Mouse (Mus musculus) adrenal gland, adult (tissue): ENCODE data around the gene Gm8773.

ENCODE experiments used
- DNase-seq, 2 experiments: peaks; one replicate each; pipeline ENCODE4 v3.0.0; 2022 to 2023; ENCODE audit warnings: low spot score in 1 of 2; ENCODE audit not compliant: inconsistent age in 2 of 2

The Gm8773 gene

DNA sequence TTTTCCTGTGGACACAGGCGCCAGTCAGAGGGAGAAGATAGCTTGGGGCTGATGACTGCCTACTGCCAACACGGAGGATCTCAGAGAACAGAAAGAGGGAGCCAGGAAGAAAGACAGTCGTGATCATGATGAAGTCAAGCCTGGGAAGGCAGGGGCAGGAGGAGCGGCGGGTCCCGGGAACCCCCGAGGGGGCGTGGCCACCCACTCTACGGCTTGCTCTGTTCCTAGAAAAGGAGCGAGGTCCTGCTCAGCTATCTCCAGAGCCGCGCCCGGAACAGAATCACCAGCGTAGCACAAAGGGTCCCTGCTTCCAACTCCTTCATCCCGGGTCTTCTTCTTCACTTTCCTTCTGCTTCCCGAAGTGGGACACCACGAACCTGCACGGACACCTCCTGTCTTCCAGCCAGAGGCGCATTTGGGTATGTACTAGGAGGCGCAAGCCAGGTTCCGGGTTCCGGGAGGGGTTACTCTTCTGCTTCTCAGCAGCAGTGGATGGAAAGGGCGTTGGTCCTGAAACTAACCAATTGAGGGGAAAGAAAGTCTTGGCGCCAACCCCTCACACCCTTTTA lies at the start of gene Gm8773:
Gene Gm8773 (plus strand): TSS at position 51 of the 569 bp plus-strand sequence.
- peak in 1 of 2 experiments; percentile 35 for DNase-seq

DNA sequence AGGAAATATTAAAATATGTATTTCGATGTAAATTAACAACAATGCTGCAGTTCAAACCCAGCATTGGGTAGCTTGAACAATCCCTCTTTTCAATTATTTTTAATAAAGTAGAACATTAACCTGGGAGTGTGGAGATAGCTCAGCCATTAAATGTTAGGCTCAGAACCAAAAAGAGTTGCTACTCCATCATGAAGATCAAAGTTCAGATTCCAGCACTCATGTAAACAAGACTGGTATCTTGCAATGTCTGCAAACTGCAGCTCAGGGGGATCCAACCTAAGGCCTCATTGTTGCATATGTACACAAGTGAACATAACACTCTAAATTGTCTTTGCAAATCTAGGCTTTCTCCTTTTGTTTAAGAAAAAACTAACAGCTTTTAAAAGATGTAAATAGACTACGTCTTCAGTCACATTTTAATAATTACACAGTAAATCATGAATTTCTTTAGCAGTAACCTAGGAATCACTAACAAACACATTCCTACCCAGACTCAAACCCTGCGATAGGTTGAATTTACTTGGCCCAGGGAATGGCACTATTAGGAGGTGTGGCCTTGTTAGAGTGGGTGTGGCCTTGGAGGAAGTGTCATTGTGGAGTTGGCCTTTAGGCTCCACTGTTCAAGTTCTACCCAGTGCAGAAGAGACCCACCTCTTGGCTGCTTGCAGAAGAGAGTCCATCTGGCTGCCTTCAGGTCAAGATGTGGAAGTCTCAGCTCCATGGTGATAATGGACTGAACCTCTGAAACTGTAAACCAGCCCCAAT lies 39.8 kb upstream of the Gm8773 start:
- no peak for DNase-seq

DNA sequence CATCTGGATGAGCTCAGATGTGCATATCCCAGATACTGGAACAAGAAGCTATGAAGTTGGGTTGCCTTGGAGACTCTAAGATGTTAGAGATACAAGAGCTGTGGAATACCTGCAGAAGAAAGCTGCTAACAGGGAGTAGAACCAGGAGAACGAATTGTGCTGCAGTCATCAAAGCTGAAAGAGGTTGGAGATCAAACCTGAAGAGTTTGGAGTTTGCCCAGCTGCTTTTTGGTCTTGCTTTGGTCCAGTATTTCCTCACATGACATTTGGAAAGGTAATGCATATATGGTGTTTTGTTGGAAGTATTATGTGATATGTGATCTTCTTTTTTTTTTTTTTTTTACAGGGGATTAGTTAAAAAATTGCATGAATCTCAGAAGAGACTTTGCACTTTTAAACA lies 37.5 kb upstream of the Gm8773 start:
- no peak for DNase-seq

DNA sequence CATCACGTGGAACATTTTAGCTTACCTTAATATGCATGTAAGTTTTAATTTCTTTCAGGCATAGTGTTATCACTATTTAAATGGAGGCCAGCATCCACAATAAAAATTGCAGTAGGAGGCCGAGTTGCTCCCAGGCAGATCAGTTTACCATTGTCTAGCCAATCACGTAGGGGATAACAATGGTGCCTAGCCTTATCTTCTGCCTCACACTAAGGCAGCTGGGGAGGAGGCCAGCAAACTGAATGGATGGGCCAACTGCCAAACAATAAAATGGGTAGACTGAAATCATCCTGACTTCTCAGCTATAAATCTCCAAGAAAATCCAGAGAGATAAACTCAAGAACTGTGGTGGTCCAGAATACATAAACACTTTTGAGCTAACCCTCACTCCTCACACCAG lies 33.8 kb upstream of the Gm8773 start:
- DNase-seq, result no peak

DNA sequence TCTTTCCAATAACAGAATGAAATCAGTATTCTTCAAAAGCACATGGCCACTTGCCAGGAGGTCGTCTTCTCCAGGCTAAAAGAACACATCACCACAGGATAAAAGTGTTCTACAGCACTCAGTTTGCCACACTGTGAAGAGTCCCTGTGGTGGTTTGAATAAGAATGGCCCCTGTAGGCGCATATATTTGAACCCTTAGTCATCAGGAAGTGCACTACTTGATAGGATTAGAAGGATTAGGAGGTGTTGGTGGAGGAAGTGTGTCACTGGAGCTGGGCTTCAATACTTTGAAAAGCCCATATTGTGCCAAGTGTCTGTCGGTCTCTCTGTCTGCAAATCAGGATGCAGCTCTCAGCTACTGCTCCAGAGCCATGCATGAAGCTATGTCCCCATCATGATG lies 33.2 kb upstream of the Gm8773 start:
- DNase-seq, result no peak

DNA sequence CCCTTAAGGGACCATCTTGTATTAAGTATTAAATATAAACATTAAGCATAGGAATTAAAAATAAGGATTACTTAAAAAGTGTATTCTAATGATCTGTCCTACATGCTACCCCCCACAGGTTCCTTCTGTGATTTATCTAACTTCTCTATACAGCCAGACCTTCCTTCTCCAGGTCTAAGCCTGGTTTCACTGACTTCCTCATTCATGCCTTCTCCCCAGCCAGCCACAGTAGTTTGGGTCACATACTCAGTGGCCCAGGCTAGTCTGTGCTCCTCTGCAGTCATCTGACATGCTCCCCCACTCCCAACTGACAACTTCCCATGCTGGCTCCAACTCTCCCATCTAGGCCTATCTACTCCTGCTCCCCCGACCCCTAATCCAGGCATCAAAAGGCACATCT lies 22.5 kb upstream of the Gm8773 start:
- no peak for DNase-seq

DNA sequence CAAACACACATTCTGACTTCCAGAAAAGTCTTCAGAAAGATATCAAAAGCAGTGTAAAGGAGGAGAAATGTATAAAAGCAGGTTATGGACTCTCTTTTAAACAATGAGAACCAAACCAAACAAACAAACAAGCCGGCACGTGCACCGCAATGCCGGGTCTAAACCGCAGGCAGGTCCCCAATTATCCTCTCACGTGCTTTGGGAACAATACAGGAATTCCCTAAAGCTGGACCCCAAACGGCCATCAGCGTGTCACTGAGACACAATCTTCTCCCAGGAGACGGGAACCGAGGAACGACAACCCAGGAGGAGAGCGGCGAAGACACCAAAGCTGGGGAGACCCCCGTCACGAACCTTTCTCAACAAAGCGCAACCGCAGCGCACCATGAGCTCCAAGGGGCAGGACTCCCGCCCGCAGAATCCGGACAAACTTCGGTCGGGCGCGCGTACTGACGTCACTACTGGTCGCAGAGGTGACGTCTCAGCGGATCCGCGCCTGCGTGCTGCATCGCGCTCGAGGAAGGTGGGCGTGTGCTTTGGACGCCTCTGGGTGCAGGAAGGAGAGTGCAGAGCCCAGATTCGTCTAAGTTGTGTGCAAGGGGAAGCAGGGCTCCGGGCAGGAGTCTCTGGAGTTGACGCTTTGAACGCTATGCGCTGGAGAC lies 14.4 kb upstream of the Gm8773 start, which contains the start of gene Gtpbp10:
Gene Gtpbp10 (minus strand): TSS at position 460 of the 662 bp plus-strand sequence.
- DNase-seq, result peak; percentile 93 to 98

DNA sequence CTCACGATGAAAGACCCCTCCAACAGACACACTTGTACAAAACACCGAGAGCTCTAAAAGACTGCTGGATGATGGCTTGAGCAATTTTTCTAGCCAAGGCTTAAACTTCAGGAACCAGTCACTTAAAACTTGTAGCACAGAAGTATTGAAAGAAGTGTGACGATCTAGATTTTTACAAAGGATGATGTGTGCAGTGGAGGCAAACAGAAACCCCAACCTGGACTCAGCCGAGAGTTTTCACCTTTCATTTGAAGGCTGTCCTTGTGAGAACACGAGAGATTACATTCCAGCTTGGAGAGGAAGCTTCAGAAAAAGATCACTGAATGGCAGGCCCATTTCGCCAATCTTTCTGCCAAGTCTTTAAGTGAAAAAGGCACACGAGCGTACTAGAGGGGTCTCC lies 13.8 kb upstream of the Gm8773 start:
- DNase-seq, result no peak

DNA sequence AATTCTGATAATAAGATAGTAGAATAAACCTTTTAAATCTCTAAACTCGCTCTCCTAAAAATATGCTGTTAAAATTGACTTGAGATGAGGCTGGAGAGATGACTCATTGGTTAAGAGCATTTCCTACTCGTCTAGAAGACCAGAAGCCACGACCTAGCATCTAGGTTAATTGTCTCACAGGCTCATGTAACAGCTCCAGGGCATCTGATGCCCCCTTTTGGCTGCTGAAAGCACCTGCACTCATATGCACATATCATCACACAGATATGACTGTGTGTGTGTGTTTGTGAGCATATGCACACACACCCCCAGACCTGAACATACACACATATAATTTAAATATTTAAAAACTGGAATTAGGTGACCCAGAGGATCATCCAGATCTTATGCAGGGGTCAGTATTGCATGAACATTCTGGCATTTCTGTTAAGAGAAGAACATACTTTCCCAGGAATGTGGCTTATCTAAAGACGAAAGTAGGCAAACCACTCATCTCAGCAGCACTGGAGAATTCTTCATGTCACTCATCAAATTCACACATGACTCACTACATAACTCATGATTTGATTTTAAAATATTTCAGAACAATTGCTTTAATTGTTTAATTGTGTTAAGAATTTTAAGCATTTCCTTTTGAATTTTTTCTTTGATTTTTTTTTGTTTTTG lies 12.4 kb upstream of the Gm8773 start:
- no peak for DNase-seq

DNA sequence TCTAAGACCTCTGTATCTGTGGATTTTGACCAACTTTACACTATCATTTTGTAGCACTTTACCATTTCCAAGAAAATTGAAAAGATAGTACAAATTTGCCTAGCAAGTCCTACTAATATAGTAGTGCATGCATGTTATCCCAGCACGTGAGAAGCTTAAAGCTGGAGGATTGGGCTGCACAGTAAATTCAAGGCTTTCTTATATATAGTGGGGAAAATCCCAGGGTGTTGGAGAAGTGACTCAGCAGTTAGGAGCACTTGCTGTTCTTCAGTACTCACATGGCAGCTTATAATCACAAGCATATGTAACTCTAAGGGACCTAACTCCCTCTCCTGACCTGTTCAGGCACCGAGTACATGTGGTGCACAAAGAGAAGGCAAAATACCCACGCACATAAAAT lies 11.2 kb upstream of the Gm8773 start:
- no peak for DNase-seq

DNA sequence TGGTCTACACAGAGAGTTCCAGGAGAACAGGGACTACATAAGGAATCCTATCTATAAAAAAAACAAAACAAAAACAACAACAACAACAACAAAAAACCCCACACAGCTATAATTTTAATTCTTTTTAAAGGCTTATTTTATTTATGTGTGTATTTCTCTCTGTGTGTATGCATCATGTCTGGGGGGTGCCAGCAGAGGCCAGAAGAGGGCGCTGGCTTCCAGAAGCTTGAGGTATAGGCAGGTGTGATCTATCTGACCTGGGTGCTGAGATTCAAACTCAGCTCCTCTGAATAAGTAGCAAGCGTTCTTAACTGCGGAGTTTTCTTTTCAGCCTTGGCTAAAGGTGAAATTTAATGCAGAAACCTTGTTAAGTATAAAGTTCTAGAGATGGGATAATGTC lies 14.1 kb downstream of the Gm8773 start:
- no peak for DNase-seq

DNA sequence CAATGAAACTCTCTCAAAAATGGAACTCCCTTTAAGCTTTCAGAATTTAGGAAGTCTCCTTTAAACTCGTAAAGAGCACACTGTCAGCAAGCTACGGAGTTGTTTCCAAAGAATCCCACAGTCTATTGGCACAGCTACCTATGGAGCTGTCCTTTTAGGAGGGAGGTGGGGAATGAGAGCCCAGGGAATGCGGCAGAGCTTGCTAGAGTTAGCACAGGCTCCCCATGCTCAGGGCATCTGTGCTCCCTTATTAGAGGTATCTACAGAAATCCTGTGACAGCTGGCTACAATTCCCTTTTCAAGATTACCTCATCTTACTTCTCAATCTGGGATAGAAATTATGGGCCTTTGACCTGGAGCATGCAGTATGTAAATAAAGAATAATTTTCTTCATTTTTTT lies 36.9 kb downstream of the Gm8773 start:
- no peak for DNase-seq

DNA sequence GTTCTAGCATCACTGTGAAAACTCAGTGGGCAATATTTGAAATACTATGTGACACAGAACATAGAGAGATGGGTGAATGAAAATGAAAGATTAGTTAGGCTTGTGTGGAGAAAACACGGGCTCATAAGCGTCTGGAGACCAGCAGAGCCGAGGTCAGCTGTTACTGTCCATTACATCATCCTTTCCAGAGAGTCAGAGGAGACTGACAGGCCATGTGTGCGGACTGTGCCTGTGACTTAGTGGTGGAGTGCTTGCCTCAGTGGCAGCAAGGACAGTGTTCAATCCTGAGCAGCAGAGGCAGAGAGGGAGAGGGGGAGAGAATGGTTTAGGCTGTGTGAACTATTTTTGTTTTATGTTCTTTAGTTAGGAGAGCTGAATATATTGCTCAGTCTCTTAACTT lies 44.7 kb downstream of the Gm8773 start:
- DNase-seq, result no peak

DNA sequence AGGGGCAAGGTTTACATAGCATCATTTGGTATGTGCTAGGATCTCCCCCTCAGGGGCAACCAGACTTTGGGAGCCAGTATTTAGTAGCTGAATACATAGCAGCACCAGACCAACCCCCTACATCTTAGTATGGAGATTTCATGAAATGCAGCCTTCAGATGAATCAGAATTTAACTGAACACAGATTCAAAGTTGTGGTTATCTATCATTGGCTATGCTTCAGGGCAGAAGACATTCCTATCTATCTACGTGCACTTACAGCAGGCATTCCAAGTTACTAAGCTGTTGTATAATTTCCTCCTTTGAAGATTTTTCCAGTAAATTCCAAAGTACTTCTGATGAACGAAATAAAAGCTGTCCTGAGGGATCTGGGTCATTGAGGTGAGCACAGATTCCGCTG lies 51.9 kb downstream of the Gm8773 start:
- DNase-seq, result no peak
